Mouse (Mus musculus) lung, postnatal 10 days (tissue): Measurements from ENCODE around the gene Zfp775.

Experiments
- DNase-seq: peaks from one replicate; pipeline ENCODE4 v3.0.0; 2021

The Zfp775 gene

DNA sequence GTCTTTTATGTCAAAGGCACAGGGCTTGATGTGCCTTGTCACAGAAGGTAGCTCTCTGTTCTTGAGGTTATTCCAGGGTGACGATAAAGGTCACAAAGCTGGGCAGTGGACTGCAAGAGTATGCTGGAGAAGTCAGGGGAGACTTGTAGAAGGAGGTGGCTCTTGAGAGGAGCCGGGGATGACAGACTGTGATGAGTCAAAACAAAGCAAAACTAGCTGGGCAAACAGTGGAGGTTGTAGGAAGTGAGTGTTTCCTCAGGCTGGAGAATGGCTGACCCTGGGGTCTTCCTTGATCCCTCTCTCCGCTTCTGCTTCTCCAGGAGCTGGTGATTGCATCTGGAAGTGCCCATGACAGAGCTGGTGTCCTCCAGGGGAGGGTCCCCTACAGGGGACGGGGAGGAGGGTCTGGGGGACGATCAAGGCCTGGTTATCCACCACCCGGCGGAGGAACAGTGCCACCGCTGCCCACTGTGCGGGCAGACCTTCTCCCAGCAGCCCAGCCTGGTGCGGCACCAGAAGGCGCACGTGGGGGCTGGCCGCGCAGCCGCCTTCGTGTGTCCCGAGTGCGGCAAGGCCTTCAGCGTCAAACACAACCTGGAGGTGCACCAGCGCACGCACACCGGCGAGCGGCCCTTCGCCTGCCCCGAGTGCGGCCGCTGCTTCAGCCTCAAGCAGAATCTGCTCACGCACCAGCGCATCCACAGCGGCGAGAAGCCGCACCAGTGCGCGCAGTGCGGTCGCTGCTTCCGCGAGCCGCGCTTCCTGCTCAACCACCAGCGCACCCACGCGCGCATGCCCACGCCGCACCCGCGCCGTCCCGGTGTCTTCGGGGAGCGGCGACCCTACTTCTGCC is 27.2 kb downstream of the Zfp775 start:
- DNase-seq = no peak

DNA sequence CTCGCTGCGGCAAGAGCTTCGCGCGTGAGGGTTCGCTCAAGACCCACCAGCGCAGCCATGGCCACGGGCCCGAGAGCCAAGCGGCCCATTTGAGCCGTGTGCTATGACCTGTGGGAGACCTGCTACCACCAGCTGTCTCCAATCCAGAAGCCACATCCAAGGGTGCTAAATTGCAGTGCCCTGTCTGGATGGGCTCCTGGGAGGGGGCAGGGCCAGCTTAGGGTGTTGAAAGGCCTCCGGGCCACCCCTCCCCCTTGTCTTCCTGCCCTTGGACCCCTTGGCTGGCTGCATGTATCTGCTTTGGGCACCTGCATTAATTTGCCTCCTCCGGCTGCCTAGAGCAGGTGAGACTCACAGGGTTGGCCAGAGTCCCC is 27.8 kb downstream of the Zfp775 start:
- no peak for DNase-seq

DNA sequence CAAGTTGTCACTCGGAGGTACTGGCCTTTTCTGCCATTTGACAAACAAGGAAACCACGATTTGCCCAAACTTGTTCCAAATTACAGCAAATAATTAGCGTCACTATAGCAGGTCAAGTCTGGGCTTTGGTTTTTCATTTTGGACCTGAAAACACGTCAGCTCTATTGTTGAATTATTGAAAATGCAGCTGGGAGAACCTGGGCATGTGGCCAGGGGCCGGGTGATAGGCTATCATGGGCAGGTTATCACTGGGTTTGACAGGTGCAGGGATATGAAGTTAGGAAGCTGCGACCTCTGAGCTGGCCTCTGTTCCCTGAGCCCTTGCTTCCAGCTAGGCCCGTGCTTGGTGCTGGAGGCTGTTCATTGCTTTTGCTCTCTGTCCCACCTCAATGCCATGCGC is 29.0 kb downstream of the Zfp775 start:
- no peak for DNase-seq

DNA sequence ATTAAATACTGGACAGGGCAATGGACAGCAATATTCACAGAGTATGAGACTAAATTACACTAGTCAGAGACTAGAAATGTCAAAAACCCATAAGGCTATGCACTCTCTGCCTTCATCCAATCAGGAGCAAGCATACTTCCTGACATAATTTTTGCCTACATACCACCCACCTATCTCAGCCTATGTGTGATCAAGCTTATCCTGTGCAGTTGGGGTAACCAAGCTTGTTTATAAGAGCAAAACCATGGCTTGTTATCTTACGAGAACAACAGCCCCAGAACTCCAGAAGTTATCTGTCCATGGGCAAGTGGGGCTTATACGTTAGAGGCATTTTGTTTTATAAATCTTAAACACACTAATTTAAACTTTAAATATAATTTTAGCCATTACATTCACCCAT is 33.2 kb downstream of the Zfp775 start:
- DNase-seq = no peak

DNA sequence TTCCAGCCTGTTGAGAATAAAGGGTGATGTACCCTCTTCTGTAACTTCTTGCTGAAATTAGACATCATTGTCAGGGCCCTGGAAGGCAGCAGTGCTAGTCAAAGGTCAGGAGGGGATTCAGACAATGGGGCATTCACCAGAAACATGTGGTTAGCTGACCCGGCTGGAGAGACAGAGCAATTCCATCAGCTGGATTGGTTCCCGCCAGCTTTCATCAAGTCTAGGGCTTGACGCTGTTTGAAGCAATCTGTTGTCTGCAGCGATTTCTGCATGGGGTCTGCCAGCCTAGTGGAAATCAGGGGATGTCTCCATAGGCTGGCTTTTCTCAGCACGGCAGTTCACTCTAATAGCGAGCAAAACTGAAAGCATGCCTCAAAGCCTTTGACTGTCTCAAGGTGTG is 34.7 kb downstream of the Zfp775 start:
- DNase-seq = no peak

DNA sequence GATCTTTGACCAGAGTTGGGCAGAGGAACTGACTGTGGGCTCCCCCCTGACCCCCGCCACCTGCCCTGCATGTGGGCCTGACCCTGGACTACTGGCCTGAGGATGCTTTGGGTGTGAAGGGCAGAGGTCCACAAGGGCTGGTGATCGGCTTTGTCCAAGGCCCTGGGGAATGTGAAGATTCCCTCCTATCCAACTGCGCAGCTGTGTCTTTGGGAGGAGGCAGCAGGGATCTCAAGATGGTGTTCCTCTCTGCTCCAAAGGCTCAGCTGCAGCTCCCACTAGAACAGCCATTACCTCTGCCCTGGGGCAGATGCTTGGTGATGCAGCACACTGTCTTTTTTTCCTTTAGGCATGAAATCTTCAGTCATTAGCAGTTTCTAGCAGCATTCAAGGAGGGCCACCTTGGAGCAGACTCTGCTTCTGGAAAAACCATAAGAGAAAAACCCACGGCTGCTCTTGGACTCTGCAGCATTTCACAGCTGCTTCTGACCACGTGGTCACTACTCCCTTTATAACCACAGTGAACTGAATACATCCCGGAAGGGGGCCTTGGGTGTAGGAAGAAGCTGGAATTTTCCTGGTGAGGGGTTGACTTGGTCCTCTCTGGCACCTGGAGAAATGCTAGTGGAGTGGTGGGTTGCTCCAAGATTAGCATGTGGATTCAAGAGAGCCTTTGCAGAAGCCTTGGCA is 36.1 kb downstream of the Zfp775 start:
- no peak for DNase-seq

DNA sequence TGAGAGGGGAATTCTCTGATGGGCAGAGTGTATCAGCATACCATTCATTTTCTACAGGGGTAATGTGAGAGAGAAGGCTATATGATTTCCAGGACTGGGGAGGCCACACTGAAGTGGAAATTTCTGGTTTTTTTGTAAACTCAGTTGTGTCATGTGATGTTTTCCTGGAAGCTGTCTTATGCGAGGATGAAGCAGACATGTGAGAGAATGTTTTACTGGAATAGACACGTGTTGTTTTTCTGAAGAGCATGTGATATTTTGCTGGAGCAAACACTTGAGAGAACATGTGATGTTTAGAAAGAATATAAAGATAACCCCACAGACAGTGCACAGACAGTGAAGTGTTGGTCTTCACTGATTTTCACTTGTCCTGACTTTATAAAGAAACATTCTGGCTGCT is 36.7 kb downstream of the Zfp775 start:
- DNase-seq = no peak

DNA sequence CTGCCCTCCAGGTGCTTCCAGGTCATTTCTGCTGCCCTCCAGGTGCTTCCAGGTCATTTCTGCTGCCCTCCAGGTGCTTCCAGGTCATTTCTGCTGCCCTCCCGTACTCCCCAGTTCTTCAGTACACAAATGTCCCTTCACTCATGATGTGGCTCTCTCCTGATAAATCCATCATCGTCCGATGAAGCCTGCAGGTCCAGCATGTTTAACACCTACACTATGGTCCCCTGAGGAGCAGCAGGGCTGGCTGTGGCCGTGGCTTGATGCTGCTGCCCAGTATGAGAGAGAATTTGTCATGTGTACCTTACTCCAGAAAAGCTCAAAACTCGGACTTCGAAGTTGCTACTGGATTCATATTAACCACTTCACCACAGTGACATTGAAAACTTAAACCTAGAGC is 39.5 kb downstream of the Zfp775 start:
- no peak for DNase-seq

DNA sequence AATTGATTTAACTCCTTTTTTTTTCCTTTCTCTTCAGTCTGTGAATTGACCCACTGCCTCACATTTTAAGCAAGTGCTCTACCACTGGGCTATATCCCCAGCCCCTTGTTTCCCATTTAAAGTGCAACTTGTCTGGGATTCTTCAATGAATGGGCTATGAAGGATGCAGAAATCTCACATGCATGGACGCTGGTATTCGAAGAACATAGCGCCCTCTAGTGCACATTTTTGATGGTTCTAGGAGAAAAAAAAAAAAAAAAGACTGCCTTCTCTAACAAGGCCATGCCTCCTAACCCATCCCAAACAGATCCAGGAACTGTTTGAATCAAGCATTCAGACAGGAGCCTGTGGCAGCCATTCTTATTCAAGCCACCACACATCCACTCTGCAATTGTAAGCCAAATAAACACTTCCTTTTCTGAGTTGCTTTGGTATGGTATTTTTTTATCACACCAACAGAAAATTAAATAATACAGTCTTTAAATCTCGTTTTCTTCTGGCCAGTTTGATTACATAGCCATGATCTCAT is 41.0 kb downstream of the Zfp775 start:
- DNase-seq = peak; percentile 67

DNA sequence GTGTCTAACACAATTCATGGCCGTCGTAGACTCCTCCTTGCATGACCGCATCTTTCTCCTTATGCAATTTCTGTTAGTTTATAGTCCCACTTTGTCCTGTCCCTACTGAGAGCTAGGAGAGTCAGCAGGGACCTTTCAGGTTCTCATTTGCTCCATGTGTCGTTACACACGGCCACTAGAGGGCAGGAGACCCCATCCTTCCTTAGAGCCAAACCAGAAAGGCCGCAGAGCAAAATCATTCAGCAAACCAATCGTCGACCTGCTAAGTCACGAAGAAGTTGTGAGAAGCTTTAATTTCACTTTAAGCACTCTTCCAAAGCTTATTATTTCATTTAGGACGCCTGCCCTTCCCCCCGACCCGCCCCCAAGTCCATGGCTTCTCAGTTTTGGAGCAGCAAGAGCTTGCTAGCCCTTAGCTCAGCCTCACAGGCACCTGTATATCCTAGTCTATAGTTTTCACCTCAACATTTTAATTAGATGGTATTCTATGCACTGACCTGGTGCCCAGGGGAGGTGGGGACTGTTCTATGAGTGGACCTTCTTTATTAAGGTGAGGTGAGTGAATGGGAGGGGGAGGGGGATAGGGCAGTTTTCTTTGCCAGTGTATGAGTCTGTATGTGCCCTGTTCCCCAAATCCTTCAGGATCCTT is 43.9 kb downstream of the Zfp775 start:
- DNase-seq = peak; percentile 84

DNA sequence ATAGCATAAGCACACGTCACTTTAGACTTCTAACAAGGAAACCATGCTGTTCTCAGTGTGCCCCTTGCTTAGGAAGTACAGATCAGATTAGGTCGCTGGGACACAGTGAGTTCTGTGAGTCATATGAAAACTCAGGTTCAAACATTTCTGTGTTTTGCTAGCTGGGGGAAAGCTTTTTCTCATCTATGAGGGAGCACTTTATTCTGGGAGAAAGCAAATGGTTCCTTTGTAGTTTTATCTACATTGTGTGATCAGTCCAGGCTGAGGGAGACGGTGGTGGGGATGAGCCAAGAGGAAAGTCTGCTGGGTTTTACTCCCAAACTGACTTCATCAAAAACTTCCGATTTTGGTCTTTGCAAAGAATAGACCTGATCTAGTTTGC is 44.4 kb downstream of the Zfp775 start:
- DNase-seq = no peak

DNA sequence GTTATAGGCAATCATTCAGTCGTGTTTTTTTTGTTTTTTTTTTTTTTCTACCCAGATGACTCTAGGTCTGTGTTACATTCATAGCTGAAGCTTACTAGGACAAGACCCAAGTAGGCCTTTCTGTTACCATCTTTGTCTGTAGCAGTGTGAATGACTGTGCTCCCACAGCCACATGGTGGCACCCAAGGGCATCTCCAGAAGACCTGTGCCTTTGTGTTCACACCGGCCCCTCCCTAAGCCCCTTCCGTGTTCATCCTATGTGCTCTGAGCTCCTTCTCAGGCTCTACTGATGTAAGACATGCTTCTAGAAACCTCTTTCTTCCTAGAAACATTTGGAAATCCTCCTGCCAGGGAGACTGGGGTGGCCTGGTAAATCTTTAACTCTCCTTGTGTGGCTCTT is 45.1 kb downstream of the Zfp775 start, which contains the start of gene Gimap8:
TSS of gene Gimap8 (plus strand) at position 240 of the 400 bp plus-strand sequence.
- DNase-seq = peak; percentile 85

DNA sequence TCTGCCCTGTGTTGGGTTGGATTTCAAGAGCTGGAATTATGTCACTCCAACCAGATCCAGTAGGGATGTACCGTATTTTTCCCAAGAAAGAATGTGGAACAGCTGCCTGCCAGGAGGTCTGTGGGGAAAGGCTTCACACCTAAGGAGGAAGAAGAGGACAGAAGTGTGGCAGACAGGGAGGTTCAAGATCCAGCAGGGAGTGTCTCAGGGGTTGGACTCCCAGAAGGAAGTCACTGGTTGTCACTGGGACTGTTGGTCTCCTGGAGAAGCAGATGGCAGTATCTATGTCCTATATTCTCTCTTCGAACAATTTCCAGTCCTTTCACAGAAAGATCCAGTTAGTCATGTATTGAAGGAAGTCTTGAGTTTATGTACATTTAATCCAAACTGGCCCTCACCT is 45.7 kb downstream of the Zfp775 start:
- DNase-seq = no peak

DNA sequence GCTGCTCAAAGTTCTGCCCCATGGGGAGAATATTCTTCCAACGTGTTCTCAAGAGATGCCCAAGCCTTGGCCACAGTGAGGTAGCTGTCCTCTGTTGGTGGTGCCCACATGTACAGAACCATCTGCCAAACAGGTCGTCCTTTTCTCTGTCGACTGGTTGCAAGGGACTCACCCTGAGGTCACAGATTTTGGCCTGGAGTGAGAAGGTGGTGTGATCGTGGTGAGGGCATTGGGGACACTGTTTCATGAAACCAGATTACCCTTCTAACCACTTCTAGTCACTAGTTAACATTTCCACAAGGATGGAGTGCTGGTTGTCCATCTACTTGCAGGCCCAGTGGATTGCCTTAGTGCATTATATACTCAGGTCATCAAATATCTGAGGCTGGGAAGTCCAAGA is 46.9 kb downstream of the Zfp775 start:
- no peak for DNase-seq

DNA sequence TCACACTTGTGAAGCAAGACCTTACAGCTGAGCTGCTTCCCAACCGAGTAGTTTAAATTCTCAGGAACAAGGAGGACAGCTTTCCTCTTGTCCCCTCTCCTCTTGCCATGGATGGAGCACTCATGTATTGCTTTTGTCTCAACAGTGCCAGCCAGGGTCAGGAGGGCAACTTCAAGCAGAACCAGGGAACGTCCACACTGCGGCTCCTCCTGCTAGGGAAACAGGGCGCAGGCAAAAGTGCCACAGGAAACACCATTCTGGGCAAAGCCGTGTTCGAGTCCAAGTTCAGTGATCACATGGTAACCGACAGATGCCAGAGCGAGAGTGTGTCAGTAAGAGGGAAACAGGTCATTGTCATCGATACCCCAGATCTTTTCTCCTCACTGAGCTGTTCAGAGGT is 48.2 kb downstream of the Zfp775 start:
- DNase-seq = no peak

DNA sequence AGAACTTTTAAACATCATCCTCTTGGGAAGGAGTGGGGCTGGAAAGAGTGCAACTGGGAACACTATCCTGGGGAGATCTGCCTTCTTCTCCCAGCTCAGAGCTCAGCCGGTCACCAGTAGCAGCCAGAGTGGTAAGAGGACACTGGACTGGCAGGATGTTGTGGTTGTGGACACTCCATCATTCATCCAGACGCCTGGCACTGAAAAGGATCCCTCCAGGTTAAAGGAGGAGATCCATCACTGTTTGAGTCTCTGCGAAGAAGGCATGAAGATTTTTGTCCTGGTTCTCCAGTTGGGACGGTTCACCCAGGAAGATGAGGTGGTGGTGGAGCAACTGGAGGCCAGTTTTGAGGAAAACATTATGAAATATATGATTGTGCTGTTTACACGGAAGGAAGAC is 56.9 kb downstream of the Zfp775 start:
- no peak for DNase-seq

DNA sequence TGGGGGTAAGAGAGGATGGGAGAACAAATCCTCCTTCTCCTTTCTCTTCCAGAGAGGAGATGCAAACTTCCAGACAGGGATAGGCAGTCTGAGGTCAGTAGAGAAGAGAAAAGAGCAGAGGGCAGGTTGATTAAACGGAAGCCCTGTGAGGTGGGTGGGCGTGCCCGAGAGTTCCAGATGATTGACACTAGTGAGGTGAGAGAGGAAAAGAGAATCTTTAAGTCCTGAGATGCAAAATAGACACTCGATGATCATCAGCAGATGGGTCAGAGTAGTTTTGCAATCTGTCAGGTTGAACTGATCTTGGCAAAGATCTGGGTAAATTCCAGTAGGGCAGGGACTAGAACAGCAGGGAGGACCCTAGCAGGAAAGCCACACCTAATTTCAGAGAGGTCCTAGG is 62.9 kb downstream of the Zfp775 start:
- DNase-seq = no peak

DNA sequence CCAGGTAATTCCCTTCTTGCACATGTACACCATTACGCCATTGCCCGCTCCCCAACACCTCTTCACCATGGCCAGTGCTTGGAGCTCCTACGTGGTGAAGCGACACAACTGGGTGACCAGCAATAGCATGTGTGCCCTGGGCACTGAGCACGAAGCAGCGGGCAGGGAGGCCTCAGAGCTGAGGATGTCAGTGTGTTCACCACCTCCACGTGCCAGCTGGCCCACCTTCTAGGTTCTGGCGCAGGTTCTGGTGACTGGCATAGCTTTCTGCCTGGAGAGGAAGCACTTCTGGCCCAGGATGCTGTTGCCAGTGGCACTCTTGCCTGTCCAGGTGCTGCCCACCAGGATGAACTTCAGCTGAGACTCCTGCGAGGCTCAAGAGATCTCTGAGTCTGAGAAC is 63.6 kb downstream of the Zfp775 start:
- DNase-seq = no peak

DNA sequence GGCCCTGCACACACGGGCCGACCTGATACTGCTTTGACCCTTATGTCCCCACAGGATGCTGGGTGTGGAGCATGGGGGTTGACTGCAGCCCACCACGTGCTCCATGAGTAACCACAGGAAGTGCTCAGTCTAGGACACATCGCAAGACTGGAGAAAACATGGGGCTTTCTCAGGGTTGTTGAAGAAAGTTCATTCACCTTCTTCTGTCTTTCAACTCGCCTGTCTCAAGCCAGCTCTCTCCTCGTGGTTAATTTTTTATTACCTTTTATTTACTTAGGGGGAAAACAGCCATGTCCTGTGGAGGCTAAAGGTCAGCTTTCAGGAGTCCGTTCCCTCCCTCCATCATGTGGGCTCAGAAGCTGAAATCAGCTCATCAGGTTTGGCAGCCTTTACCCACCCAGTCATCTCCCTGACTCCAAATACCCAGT is 64.3 kb downstream of the Zfp775 start:
- no peak for DNase-seq

DNA sequence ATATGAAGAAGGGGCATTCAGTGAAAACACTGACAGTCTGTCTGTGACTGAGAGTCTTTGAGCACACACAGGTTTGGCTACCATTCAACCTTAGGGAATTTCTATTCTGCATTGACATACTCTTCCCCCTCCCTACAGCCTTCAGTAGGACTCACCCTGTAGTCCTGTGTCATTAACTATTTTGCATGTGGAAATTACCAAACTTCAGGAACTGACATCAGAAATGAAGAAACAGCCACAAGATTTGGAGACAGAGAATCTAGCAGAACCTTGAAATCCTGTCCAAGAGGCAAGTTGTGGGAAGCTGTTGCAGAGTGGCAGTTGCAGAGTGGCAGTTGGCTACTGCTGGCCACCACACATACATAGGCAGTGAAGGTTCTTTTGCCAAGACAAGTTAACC is 66.2 kb downstream of the Zfp775 start:
- no peak for DNase-seq

DNA sequence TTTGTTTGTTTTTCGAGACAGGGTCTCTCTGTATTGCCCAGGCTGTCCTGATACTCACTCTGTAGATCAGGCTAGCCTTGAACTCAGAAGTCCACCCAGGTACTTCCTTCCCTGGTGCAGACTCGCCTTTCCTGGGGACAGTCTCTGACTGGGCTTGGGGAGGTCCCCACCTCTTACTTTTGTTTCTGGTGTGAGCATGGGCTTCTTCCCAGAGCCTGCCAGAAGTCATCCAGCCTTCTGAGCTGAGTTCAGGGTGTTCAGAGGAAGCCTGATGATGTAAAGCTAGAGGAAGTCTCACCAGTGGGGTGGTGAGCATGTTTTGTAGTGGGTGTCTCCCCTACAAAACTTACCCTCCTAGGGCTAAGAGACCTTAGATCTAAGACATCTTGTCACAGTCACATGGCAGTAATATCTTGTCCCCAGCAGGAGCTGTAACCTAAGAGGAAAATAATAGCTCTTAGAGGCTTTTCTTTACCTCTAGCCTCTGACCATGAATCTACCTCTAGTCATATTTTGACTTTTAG is 67.6 kb downstream of the Zfp775 start:
- DNase-seq = no peak
